Comparison of ENCODE assay signal across 18 mouse cellular contexts in genomic region chr2:174768891-174769528, GRCm38 (mm10). TPM values are rescaled to one million over a fixed set of nuclear protein-coding genes. Genes with fewer than 3 reads are reported as not detected.
A peak's percentile ranks its signal among the peaks of the same experiment; 100 is the strongest.
DNase-seq lines count a peak whose midpoint lies in the region; ATAC-seq lines count a peak whose summit lies in the region.
"Had no signal": no experiment of that assay in that cellular context is flagged by ENCODE, and none has a peak within 500 bp of the region (broad histone marks: within the 10 kb centered on the region; RNA-seq: fewer than 3 reads in every experiment).

No protein-coding gene starts in this region.

- H3K36me3 ChIP-seq in intestine, embryonic 16.5 days (ENCODE audit: control insufficient read depth, insufficient read depth, low read length): no peaks in the 10 kb centered on the region
- no peaks in the 10 kb centered on the region for H3K36me3 ChIP-seq in intestine, embryonic 15.5 days
- no peaks in the 10 kb centered on the region for H3K36me3 ChIP-seq in midbrain, embryonic 11.5 days (ENCODE audit: control insufficient read depth, insufficient read depth, low read length)
- H3K36me3 ChIP-seq in midbrain, embryonic 15.5 days (replicated peaks): no peaks in the 10 kb centered on the region
- no peaks in the 10 kb centered on the region for H3K36me3 ChIP-seq in lung, embryonic 15.5 days
- H3K36me3 ChIP-seq: G1E; limb, embryonic 15.5 days had no signal

- H3K27me3 ChIP-seq in intestine, embryonic 16.5 days (replicated peaks; ENCODE audit: control insufficient read depth, insufficient read depth, low read length): no peaks in the 10 kb centered on the region
- no peaks in the 10 kb centered on the region for H3K27me3 ChIP-seq in intestine, embryonic 15.5 days (replicated peaks)
- no peaks in the 10 kb centered on the region for H3K27me3 ChIP-seq in midbrain, embryonic 11.5 days (ENCODE audit: control insufficient read depth, insufficient read depth, low read length)
- no peaks in the 10 kb centered on the region for H3K27me3 ChIP-seq in midbrain, embryonic 15.5 days (replicated peaks)
- no peaks in the 10 kb centered on the region for H3K27me3 ChIP-seq in lung, embryonic 15.5 days
- H3K27me3 ChIP-seq: limb, embryonic 15.5 days had no signal

- no peaks in the 10 kb centered on the region for H3K9me3 ChIP-seq in intestine, embryonic 16.5 days (ENCODE audit: control insufficient read depth, low read length)
- H3K9me3 ChIP-seq in intestine, embryonic 15.5 days: no peaks in the 10 kb centered on the region
- no peaks in the 10 kb centered on the region for H3K9me3 ChIP-seq in midbrain, embryonic 11.5 days (ENCODE audit: control insufficient read depth, low read length)
- H3K9me3 ChIP-seq in midbrain, embryonic 15.5 days: no peaks in the 10 kb centered on the region
- H3K9me3 ChIP-seq in lung, embryonic 15.5 days: no peaks in the 10 kb centered on the region
- H3K9me3 ChIP-seq: limb, embryonic 15.5 days had no signal

- no peak overlapping the region for H3K4me3 ChIP-seq in intestine, embryonic 16.5 days (ENCODE audit: low read length)
- no peak overlapping the region for H3K4me3 ChIP-seq in intestine, embryonic 15.5 days (replicated peaks)
- no peak overlapping the region for H3K4me3 ChIP-seq in midbrain, embryonic 11.5 days (ENCODE audit: low read depth, low read length)
- no peak overlapping the region for H3K4me3 ChIP-seq in midbrain, embryonic 15.5 days
- no peak overlapping the region for H3K4me3 ChIP-seq in lung, embryonic 15.5 days
- H3K4me3 ChIP-seq: erythroblast, embryonic 14.5 days; limb, embryonic 15.5 days had no signal

- peak; percentile 78 for DNase-seq in midbrain, embryonic 11.5 days (ENCODE audit: low spot score, missing footprints)
- DNase-seq in spleen, postnatal 4 days (ENCODE audit: low spot score in 2 of 2): no peak
- no peak for DNase-seq in adrenal gland, postnatal 36 days
- DNase-seq: adrenal gland, postnatal 25 days; cerebellum, postnatal 36 days; gastrocnemius, postnatal 14 days had no signal

- peaks cover 16% of the 10 kb centered on the region for H3K4me1 ChIP-seq in intestine, embryonic 16.5 days (ENCODE audit: control insufficient read depth, insufficient read depth, low read length)
- H3K4me1 ChIP-seq in intestine, embryonic 15.5 days (replicated peaks): peaks cover 21% of the 10 kb centered on the region
- H3K4me1 ChIP-seq in midbrain, embryonic 11.5 days (ENCODE audit: control insufficient read depth, insufficient read depth, low read length): no peaks in the 10 kb centered on the region
- no peaks in the 10 kb centered on the region for H3K4me1 ChIP-seq in midbrain, embryonic 15.5 days
- peaks cover 15% of the 10 kb centered on the region for H3K4me1 ChIP-seq in lung, embryonic 15.5 days

- no peak overlapping the region for H3K9ac ChIP-seq in intestine, embryonic 16.5 days (ENCODE audit: low read depth, low read length)
- no peak overlapping the region for H3K9ac ChIP-seq in intestine, embryonic 15.5 days
- H3K9ac ChIP-seq in midbrain, embryonic 11.5 days (ENCODE audit: low read length): no peak overlapping the region
- no peak overlapping the region for H3K9ac ChIP-seq in midbrain, embryonic 15.5 days
- H3K9ac ChIP-seq in lung, embryonic 15.5 days: no peak overlapping the region
- H3K9ac ChIP-seq: limb, embryonic 15.5 days had no signal

- H3K27ac ChIP-seq in intestine, embryonic 16.5 days (ENCODE audit: low read length): 0 out of 2 replicates have a peak overlapping the region, but pooled peaks have one; percentile 16
- no peak overlapping the region for H3K27ac ChIP-seq in intestine, embryonic 15.5 days
- no peak overlapping the region for H3K27ac ChIP-seq in midbrain, embryonic 11.5 days (ENCODE audit: low read depth, low read length)
- H3K27ac ChIP-seq in midbrain, embryonic 15.5 days: no peak overlapping the region
- H3K27ac ChIP-seq in lung, embryonic 15.5 days: 0 out of 2 replicates have a peak overlapping the region, but pooled peaks have one; percentile 8
- H3K27ac ChIP-seq: limb, embryonic 15.5 days; macrophage had no signal

- no peak overlapping the region for H3K4me2 ChIP-seq in intestine, embryonic 16.5 days (ENCODE audit: low read depth, low read length)
- no peak overlapping the region for H3K4me2 ChIP-seq in intestine, embryonic 15.5 days (replicated peaks)
- no peak overlapping the region for H3K4me2 ChIP-seq in midbrain, embryonic 11.5 days
- H3K4me2 ChIP-seq in midbrain, embryonic 15.5 days: no peak overlapping the region
- no peak overlapping the region for H3K4me2 ChIP-seq in lung, embryonic 15.5 days
- H3K4me2 ChIP-seq: heart, embryonic 11.5 days; limb, embryonic 15.5 days had no signal

- no peak for ATAC-seq in intestine, embryonic 16.5 days
- no peak for ATAC-seq in intestine, embryonic 15.5 days
- no peak for ATAC-seq in midbrain, embryonic 11.5 days (ENCODE audit: low FRiP score)
- ATAC-seq in midbrain, embryonic 15.5 days (replicated peaks): no peak
- peak; percentile 55; the same call in 1 of the 2 replicates for ATAC-seq in lung, embryonic 15.5 days (ENCODE audit: borderline replicate concordance, extremely low read depth, low FRiP score, low TSS enrichment)
- ATAC-seq in CD4-positive, CD25-positive, alpha-beta regulatory T cell, adult 4 months: no peak
- ATAC-seq: intestine, postnatal 0 days had no signal

- WGBS in intestine, embryonic 16.5 days: 53% methylated on average over 7 of the region's 7 CpGs
- 42% methylated on average over 7 of the region's 7 CpGs for WGBS in intestine, embryonic 15.5 days
- WGBS in midbrain, embryonic 11.5 days: 58% methylated on average over 7 of the region's 7 CpGs
- 66% methylated on average over 7 of the region's 7 CpGs for WGBS in midbrain, embryonic 15.5 days
- WGBS in lung, embryonic 15.5 days: 30% methylated on average over 7 of the region's 7 CpGs

RNA-seq across cellular contexts. Expression of gene Edn3, which starts 8.6 kb away (rescaled TPM):
- polyA plus RNA-seq in intestine, embryonic 16.5 days (2015; fragmentation: Nextera tagmentation; extraction: Ambion mirVana): 11.7 and 15.3 TPM in 2 replicates
- 14.7 and 15.3 TPM in 2 replicates for polyA plus RNA-seq in intestine, embryonic 15.5 days (2015; fragmentation: Nextera tagmentation; extraction: Ambion mirVana)
- polyA plus RNA-seq in midbrain, embryonic 11.5 days (2014; fragmentation: Nextera tagmentation; extraction: Ambion mirVana): 4.7 and 5.7 TPM in 2 replicates
- polyA plus RNA-seq in midbrain, embryonic 15.5 days (2015; fragmentation: Nextera tagmentation; extraction: Ambion mirVana): 6.3 and 7.8 TPM in 2 replicates
- polyA plus RNA-seq in lung, embryonic 15.5 days (2015; fragmentation: Nextera tagmentation; extraction: Ambion mirVana): 34.3 and 38.4 TPM in 2 replicates
- polyA plus RNA-seq in CD4-positive, CD25-positive, alpha-beta regulatory T cell, adult 4 months (2017; shearing (Covaris generic)): not detected
- total RNA-seq in adrenal gland, postnatal 36 days (2021): 10 to 100 TPM; 12.6 to 18.9 TPM
- total RNA-seq: monocyte, adult 5-6 weeks had no signal
- polyA plus RNA-seq: erythroblast, embryonic 14.5 days; G1E; macrophage had no signal

Comparison
In these comparisons a context has a peak if more than half of its experiments do, and no peak if none do; other contexts are left out.
1. H3K27ac ChIP-seq: peak in intestine, embryonic 16.5 days (single experiment) and lung, embryonic 15.5 days (single experiment); none in intestine, embryonic 15.5 days (single experiment), midbrain, embryonic 11.5 days (single experiment) and midbrain, embryonic 15.5 days (single experiment).